Mouse (Mus musculus): ENCODE data around the gene Xlr5a. TPM values are rescaled to one million over a fixed set of nuclear protein-coding genes. Genes with fewer than 3 reads are reported as not detected.
A peak's percentile ranks its signal among the peaks of the same experiment; 100 is the strongest.

Xlr5a gene
- total and polyA plus RNA-seq, 3 experiments: 0.20 TPM; not detected in 2

DNA sequence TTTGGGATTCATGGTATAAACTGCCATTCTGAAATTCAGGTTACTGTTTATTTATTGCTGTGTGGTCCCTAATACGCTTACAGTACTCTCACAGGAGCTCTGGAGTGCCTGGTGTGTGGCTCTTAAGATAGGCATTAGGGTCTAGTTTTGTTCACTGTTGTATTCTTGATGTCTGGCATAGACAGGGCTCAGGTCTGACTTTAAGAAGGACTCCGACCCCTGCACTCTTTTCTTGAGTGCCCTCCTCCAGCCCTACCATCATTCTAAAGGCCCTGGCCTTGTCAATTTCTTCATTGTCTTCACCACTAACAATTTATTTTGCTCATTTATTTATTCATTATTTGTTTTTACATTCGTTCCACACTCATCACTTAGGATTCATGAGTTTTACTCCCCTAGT, 49.3 kb upstream of the Xlr5a start:
- in situ Hi-C loops (cut with MboI; ENCODE audit: low pct_ligation_motif_present, low pct_unique_long_range_greater_than_20kb, low sequenced_read_pairs) (no loop called here), dilution Hi-C loops (cut with MboI; ENCODE audit: extremely low pct_ligation_motif_present, extremely low pct_unique_long_range_greater_than_20kb, low sequenced_read_pairs) (no loop called here)
- Histone ChIP-seq H3K79me2 (replicated peaks; ENCODE audit: control insufficient read depth, extremely low read depth, insufficient read depth, poor library complexity, severe bottlenecking) (peaks cover 21% of the 10 kb centered on the region), H3K27ac (ENCODE audit: insufficient read depth, low read depth) (no peak overlapping the region), H3K36me3 (replicated peaks in 1 of 2; ENCODE audit: control insufficient read depth in 1 of 2, insufficient read depth in 1 of 2, low read length in 1 of 2) (peaks cover 0 to 11% of the 10 kb centered on the region in 2 experiments), H3K27me3 (replicated peaks) (no peaks in the 10 kb centered on the region), H3K4me3 (replicated peaks in 1 of 3; ENCODE audit: low read depth in 2 of 3, low read length in 2 of 3, poor library complexity in 1 of 3) (no peak overlapping the region), H3K4me2 (ENCODE audit: insufficient read depth, low read depth, poor library complexity, severe bottlenecking) (peak overlapping the region; percentile 50), H3K4me1 (ENCODE audit: control insufficient read depth in 1 of 2, insufficient read depth in 2 of 2) (peaks cover 0 to 16% of the 10 kb centered on the region in 2 experiments; a peak in 2 of 4 replicates), H3K9me3 (replicated peaks; ENCODE audit: low read length) (no peaks in the 10 kb centered on the region), H3K9ac (ENCODE audit: insufficient read depth, low read depth) (no peak overlapping the region; the same call in 1 of the 2 replicates)
- no peak for DNase-seq (ENCODE audit: extremely low read depth)
- TF ChIP-seq SIN3A (IDR thresholded peaks at IDR 0.05; ENCODE audit: low read length) (no peak), CHD1 (IDR thresholded peaks at IDR 0.05; ENCODE audit: low read depth, low read length) (no peak), IRF4 (IDR thresholded peaks at IDR 0.05; ENCODE audit: low read depth, low read length) (no peak), ZKSCAN1 (IDR thresholded peaks at IDR 0.05; ENCODE audit: borderline replicate concordance, low read depth, low read length) (no peak), E2F4 (IDR thresholded peaks at IDR 0.05; ENCODE audit: insufficient replicate concordance, low read depth, low read length) (no peak), USF2 (conservative IDR thresholded peaks at IDR 0.05; ENCODE audit: low read depth, low read length) (no peak), SMC3 (IDR thresholded peaks at IDR 0.05; ENCODE audit: low read depth, low read length) (no peak), JUN (IDR thresholded peaks at IDR 0.05; ENCODE audit: insufficient read depth, low read depth, low read length) (no peak), NELFE (IDR thresholded peaks at IDR 0.05; ENCODE audit: low read depth, low read length) (no peak), MYC (IDR thresholded peaks at IDR 0.05; ENCODE audit: low read depth, low read length) (no peak), BHLHE40 (IDR thresholded peaks at IDR 0.05; ENCODE audit: low read depth, low read length) (no peak), MAZ (IDR thresholded peaks at IDR 0.05; ENCODE audit: low read depth, low read length) (no peak), RAD21 (IDR thresholded peaks at IDR 0.05; ENCODE audit: low read depth, low read length) (no peak), GABPA (IDR thresholded peaks at IDR 0.05; ENCODE audit: insufficient replicate concordance, low read depth, low read length) (no peak)

DNA sequence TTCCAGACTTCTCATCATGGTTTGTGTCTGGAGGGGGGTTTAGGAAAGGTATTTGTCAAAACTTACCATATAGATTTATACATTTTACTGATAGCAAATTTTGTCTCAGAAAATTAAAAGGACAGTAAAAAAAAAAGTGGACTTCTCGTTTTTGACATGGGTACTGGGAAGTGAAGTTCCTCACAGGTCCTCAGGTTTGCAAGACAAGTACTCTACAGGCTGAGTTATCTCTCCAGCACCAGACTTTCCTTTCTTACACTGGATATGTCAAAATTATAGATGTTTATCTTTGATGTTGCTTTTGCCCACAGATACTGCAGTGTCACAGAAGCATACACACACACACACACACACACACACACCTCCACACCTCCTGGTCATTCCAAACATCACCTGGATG, 48.7 kb upstream of the Xlr5a start:
- dilution Hi-C loops (cut with MboI; ENCODE audit: extremely low pct_ligation_motif_present, extremely low pct_unique_long_range_greater_than_20kb, low sequenced_read_pairs): no loop called here
- peak overlapping the region; percentile 50; the same call in 1 of the 2 replicates for H3K4me2 ChIP-seq (ENCODE audit: insufficient read depth, low read depth, poor library complexity, severe bottlenecking)
- H3K4me1 ChIP-seq (ENCODE audit: control insufficient read depth in 1 of 2, insufficient read depth in 2 of 2): peaks cover 0 to 14% of the 10 kb centered on the region in 2 experiments; a peak in 2 of 4 replicates
- no peak overlapping the region for H3K27ac ChIP-seq (ENCODE audit: insufficient read depth, low read depth)
- TF ChIP-seq BHLHE40 (IDR thresholded peaks at IDR 0.05; ENCODE audit: low read depth, low read length) (no peak), ELF1 (IDR thresholded peaks at IDR 0.05; ENCODE audit: low read depth, low read length) (no peak)
- DNase-seq (ENCODE audit: extremely low read depth): no peak
- no peaks in the 10 kb centered on the region for H3K27me3 ChIP-seq (replicated peaks)
- H3K9me3 ChIP-seq (replicated peaks; ENCODE audit: low read length): no peaks in the 10 kb centered on the region
- peaks cover 21% of the 10 kb centered on the region for H3K79me2 ChIP-seq (replicated peaks; ENCODE audit: control insufficient read depth, extremely low read depth, insufficient read depth, poor library complexity, severe bottlenecking)
- no peak overlapping the region for H3K9ac ChIP-seq (ENCODE audit: insufficient read depth, low read depth)
- in situ Hi-C loops (cut with MboI; ENCODE audit: low pct_ligation_motif_present, low pct_unique_long_range_greater_than_20kb, low sequenced_read_pairs): no loop called here
- peaks cover 0 to 9% of the 10 kb centered on the region in 2 experiments for H3K36me3 ChIP-seq (replicated peaks in 1 of 2; ENCODE audit: control insufficient read depth in 1 of 2, insufficient read depth in 1 of 2, low read length in 1 of 2)
- no peak overlapping the region for H3K4me3 ChIP-seq (replicated peaks in 1 of 3; ENCODE audit: low read depth in 2 of 3, low read length in 2 of 3, poor library complexity in 1 of 3)

Measured in CH12.LX (cell line).